Mouse (Mus musculus) ovary, adult 18-20 months (tissue): Measurements from ENCODE around the gene Gdpd2.

Experiments
- DNase-seq: peaks from one replicate; pipeline ENCODE4 v3.0.0; 2022; ENCODE audit warnings: low spot score, mixed read lengths

Gene Gdpd2

GRCm38 (mm10) chrX:100777655-100778234, 48.1 kb downstream of the Gdpd2 start:
- no peak for DNase-seq

DNA sequence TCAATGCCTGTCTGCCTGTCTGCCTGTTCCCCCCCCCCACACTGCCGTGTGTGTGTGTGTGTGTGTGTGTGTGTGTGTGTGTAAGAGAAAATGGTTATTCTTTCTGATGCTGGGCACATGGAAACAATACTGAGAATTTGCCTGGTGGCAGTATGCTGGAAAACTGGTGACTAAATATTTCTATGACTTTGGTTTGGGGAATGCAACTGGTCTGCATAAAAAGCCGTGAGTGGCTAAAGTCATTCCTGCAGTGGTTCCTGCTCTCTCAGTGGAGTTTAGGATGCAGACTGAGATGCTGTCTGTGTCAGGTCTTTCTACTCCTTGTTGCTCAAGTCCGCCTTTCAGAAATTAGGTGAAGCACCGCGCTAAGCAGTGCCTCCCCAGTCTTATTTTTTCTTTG, 48.7 kb downstream of the Gdpd2 start:
- no peak for DNase-seq
